Comparison of ENCODE assay signal across 8 mouse cellular contexts in genomic region chr7:35333231-35333651, GRCm38 (mm10). TPM values are rescaled to one million over a fixed set of nuclear protein-coding genes. Genes with fewer than 3 reads are reported as not detected.
DNase-seq lines count a peak whose midpoint lies in the region; ATAC-seq and TF ChIP-seq lines count a peak whose summit lies in the region.

No protein-coding gene starts in this region.

- H3K9me3 ChIP-seq in MEL (replicated peaks; ENCODE audit: insufficient read depth, low read length) = no peaks in the 10 kb centered on the region
- no peaks in the 10 kb centered on the region for H3K9me3 ChIP-seq in forebrain, embryonic 16.5 days (ENCODE audit: control insufficient read depth, low read length)
- H3K9me3 ChIP-seq in kidney, embryonic 15.5 days (replicated peaks) = no peaks in the 10 kb centered on the region
- no peaks in the 10 kb centered on the region for H3K9me3 ChIP-seq in stomach, embryonic 15.5 days

- peak overlapping the region; percentile 33 to 87 for H3K4me3 ChIP-seq in MEL (ENCODE audit: control insufficient read depth in 1 of 2, insufficient read depth in 1 of 2, low read depth in 2 of 2, low read length in 2 of 2)
- peak overlapping the region; percentile 66 for H3K4me3 ChIP-seq in forebrain, embryonic 16.5 days (replicated peaks; ENCODE audit: low read length)
- H3K4me3 ChIP-seq in kidney, embryonic 15.5 days (replicated peaks) = peak overlapping the region; percentile 65
- peak overlapping the region; percentile 68 for H3K4me3 ChIP-seq in stomach, embryonic 15.5 days (replicated peaks)

- TF ChIP-seq CTCF in MEL (IDR thresholded peaks at IDR 0.05 in 2 of 3, conservative IDR thresholded peaks at IDR 0.05 in 1 of 3; ENCODE audit: control insufficient read depth in 1 of 3, insufficient read depth in 1 of 3, low read depth in 2 of 3, low read length in 3 of 3, poor library complexity in 1 of 3, severe bottlenecking in 1 of 3) = no peak

- peak; percentile 17 for DNase-seq in gastrocnemius, postnatal 10 days
- no peak for DNase-seq in gastrocnemius, adult 8-10 months (ENCODE audit: low spot score in 2 of 2)
- DNase-seq in MEL (ENCODE audit: low read depth, low spot score) = no peak
- DNase-seq in lung, postnatal 14 days = peak; percentile 49
- no peak for DNase-seq in retina, postnatal 1 day

- no peak for TF ChIP-seq POLR2A in MEL (IDR thresholded peaks at IDR 0.05; ENCODE audit: control insufficient read depth in 1 of 2, insufficient read depth in 1 of 2, low read depth in 1 of 2, low read length in 2 of 2, poor library complexity in 1 of 2)

- ATAC-seq in forebrain, embryonic 16.5 days = peak; percentile 22
- ATAC-seq in kidney, embryonic 15.5 days (replicated peaks; ENCODE audit: low FRiP score) = peak; percentile 28
- no peak for ATAC-seq in stomach, embryonic 15.5 days (ENCODE audit: insufficient read depth, low FRiP score, low read depth)

- TF ChIP-seq EP300 in MEL (IDR thresholded peaks at IDR 0.05; ENCODE audit: low read depth in 1 of 2, low read length in 2 of 2) = no peak

- peak overlapping the region; percentile 8 for H3K9ac ChIP-seq in MEL (ENCODE audit: control insufficient read depth, low read depth, low read length, poor library complexity, severe bottlenecking)
- H3K9ac ChIP-seq in forebrain, embryonic 16.5 days (replicated peaks; ENCODE audit: low read depth, low read length) = peak overlapping the region; percentile 52
- peak overlapping the region; percentile 37; the same call in 1 of the 2 replicates for H3K9ac ChIP-seq in kidney, embryonic 15.5 days
- H3K9ac ChIP-seq in stomach, embryonic 15.5 days = peak overlapping the region; percentile 10; the same call in 1 of the 2 replicates

- WGBS in forebrain, embryonic 16.5 days = under 1% methylated on average over 19 of the region's 19 CpGs
- under 1% methylated on average over 19 of the region's 19 CpGs for WGBS in kidney, embryonic 15.5 days
- 2% methylated on average over 19 of the region's 19 CpGs for WGBS in stomach, embryonic 15.5 days

- no peaks in the 10 kb centered on the region for H3K36me3 ChIP-seq in MEL (ENCODE audit: control insufficient read depth in 1 of 2, insufficient read depth in 2 of 2, low read length in 2 of 2)
- H3K36me3 ChIP-seq in forebrain, embryonic 16.5 days (ENCODE audit: control insufficient read depth, insufficient read depth) = no peaks in the 10 kb centered on the region
- no peaks in the 10 kb centered on the region for H3K36me3 ChIP-seq in kidney, embryonic 15.5 days
- no peaks in the 10 kb centered on the region for H3K36me3 ChIP-seq in stomach, embryonic 15.5 days

- no peak for TF ChIP-seq RAD21 in MEL (IDR thresholded peaks at IDR 0.05; ENCODE audit: low read depth, low read length)

- H3K4me2 ChIP-seq in forebrain, embryonic 16.5 days (ENCODE audit: low read length) = peak overlapping the region; percentile 100
- peak overlapping the region; percentile 99 for H3K4me2 ChIP-seq in kidney, embryonic 15.5 days
- H3K4me2 ChIP-seq in stomach, embryonic 15.5 days = peak overlapping the region; percentile 99

- H3K79me2 ChIP-seq in MEL (ENCODE audit: control insufficient read depth, insufficient read depth, low read length, poor library complexity) = no peaks in the 10 kb centered on the region

- H3K4me1 ChIP-seq in MEL (ENCODE audit: control insufficient read depth in 1 of 2, insufficient read depth in 2 of 2, low read length in 2 of 2) = peaks cover 3 to 11% of the 10 kb centered on the region in 2 experiments; a peak in 2 of 4 replicates
- peaks cover 21% of the 10 kb centered on the region for H3K4me1 ChIP-seq in forebrain, embryonic 16.5 days (replicated peaks; ENCODE audit: control insufficient read depth, insufficient read depth, low read length)
- H3K4me1 ChIP-seq in kidney, embryonic 15.5 days = peaks cover 33% of the 10 kb centered on the region
- peaks cover 14% of the 10 kb centered on the region for H3K4me1 ChIP-seq in stomach, embryonic 15.5 days

- H3K27ac ChIP-seq in MEL (ENCODE audit: control insufficient read depth, low read depth, low read length) = no peak overlapping the region
- no peak overlapping the region for H3K27ac ChIP-seq in forebrain, embryonic 16.5 days (ENCODE audit: low read length)
- H3K27ac ChIP-seq in kidney, embryonic 15.5 days = peak overlapping the region; percentile 77
- peak overlapping the region; percentile 81 for H3K27ac ChIP-seq in stomach, embryonic 15.5 days

- H3K27me3 ChIP-seq in MEL (ENCODE audit: control insufficient read depth in 1 of 2, insufficient read depth in 2 of 2, low read length in 2 of 2) = no peaks in the 10 kb centered on the region
- peaks cover 14% of the 10 kb centered on the region for H3K27me3 ChIP-seq in forebrain, embryonic 16.5 days (replicated peaks; ENCODE audit: control insufficient read depth, insufficient read depth, low read length)
- peaks cover 18% of the 10 kb centered on the region; the same call in 1 of the 2 replicates for H3K27me3 ChIP-seq in kidney, embryonic 15.5 days
- 0 out of 2 replicates have a peak, but pooled peaks cover 3% of the 10 kb centered on the region for H3K27me3 ChIP-seq in stomach, embryonic 15.5 days (replicated peaks)

TF ChIP-seq in MEL, 35 proteins besides CTCF, POLR2A, EP300 and RAD21:
- TF ChIP-seq E2F4 (IDR thresholded peaks at IDR 0.05; ENCODE audit: borderline replicate concordance, low read depth, low read length) (no peak), USF1 (IDR thresholded peaks at IDR 0.05; ENCODE audit: low read depth, low read length) (no peak)

RNA-seq across cellular contexts. Expression of gene Rhpn2, which starts 0.7 kb away (rescaled TPM):
- 1 to 10 TPM in 1 of 2 experiments, under 1 TPM in 1; 0.94 to 1.8 TPM for total RNA-seq in gastrocnemius, postnatal 10 days (2021)
- 10 to 100 TPM in 1 of 4 experiments, 1 to 10 TPM in 3; 1.7 to 13.0 (median 3.2) TPM for total RNA-seq in gastrocnemius, adult 8-10 months (2022)
- total RNA-seq in MEL (2012; rRNA removed) = 0.46 and 0.58 TPM in 2 replicates
- 1 to 10 TPM in 1 of 2 experiments, not detected in 1; 1.2 TPM for polyA plus RNA-seq in MEL (2012; ENCODE audit: insufficient read depth in 1 of 2, insufficient read length in 2 of 2, low read depth in 1 of 2, low replicate concordance in 2 of 2, missing spikeins in 1 of 2)
- polyA plus RNA-seq in forebrain, embryonic 16.5 days (2015; fragmentation: Nextera tagmentation; extraction: Ambion mirVana) = 1.4 and 1.6 TPM in 2 replicates
- polyA plus RNA-seq in kidney, embryonic 15.5 days (2015; fragmentation: Nextera tagmentation; extraction: Ambion mirVana) = 14.3 and 14.4 TPM in 2 replicates
- polyA plus RNA-seq in stomach, embryonic 15.5 days (2015; fragmentation: Nextera tagmentation; extraction: Ambion mirVana) = 29.2 and 38.2 TPM in 2 replicates

RNA-seq across cellular contexts. Expression of gene Gpatch1, which starts 15.0 kb away (rescaled TPM):
- 1 to 10 TPM; 8.8 TPM for total RNA-seq in gastrocnemius, postnatal 10 days (2021)
- 1 to 10 TPM; 6.8 to 7.8 (median 7.5) TPM for total RNA-seq in gastrocnemius, adult 8-10 months (2022)
- 7.9 and 8.5 TPM in 2 replicates for total RNA-seq in MEL (2012; rRNA removed)
- 10 to 100 TPM in 1 of 2 experiments, not detected in 1; 13.4 TPM for polyA plus RNA-seq in MEL (2012; ENCODE audit: insufficient read depth in 1 of 2, insufficient read length in 2 of 2, low read depth in 1 of 2, low replicate concordance in 2 of 2, missing spikeins in 1 of 2)
- polyA plus RNA-seq in forebrain, embryonic 16.5 days (2015; fragmentation: Nextera tagmentation; extraction: Ambion mirVana) = 23.7 and 24.4 TPM in 2 replicates
- 19.5 and 20.4 TPM in 2 replicates for polyA plus RNA-seq in kidney, embryonic 15.5 days (2015; fragmentation: Nextera tagmentation; extraction: Ambion mirVana)
- 13.2 and 13.7 TPM in 2 replicates for polyA plus RNA-seq in stomach, embryonic 15.5 days (2015; fragmentation: Nextera tagmentation; extraction: Ambion mirVana)

Comparison
In these comparisons a context has a peak if more than half of its experiments do, and no peak if none do; other contexts are left out.
1. DNase-seq: peak in gastrocnemius, postnatal 10 days (single experiment) and lung, postnatal 14 days (single experiment); none in gastrocnemius, adult 8-10 months (0 of 2), MEL (single experiment) and retina, postnatal 1 day (single experiment).
2. H3K27ac ChIP-seq: peak in kidney, embryonic 15.5 days (single experiment) and stomach, embryonic 15.5 days (single experiment); none in MEL (single experiment) and forebrain, embryonic 16.5 days (single experiment).
3. Peak in every context shown above with its lines, with median percentiles within 50 percentile points of each other: H3K4me3 ChIP-seq, H3K9ac ChIP-seq and H3K4me2 ChIP-seq.